Mouse (Mus musculus) G1E (cell line): Measurements from ENCODE around the gene Ripply2. TPM values are rescaled to one million over a fixed set of nuclear protein-coding genes. Genes with fewer than 3 reads are reported as not detected.
A peak's percentile ranks its signal among the peaks of the same experiment; 100 is the strongest.
"Not testable (repeated sequence)": the region's sequence is repeated elsewhere in the genome, so short reads cannot be mapped to it uniquely, and the experiment has no call there.

Experiments used
- ATAC-seq: 2 replicates; pipeline ENCODE4 v1.8.0; 2016; ENCODE audit warnings: mild to moderate bottlenecking; ENCODE audit not compliant: insufficient number of reproducible peaks, poor library complexity, low FRiP score, severe bottlenecking; ENCODE audit errors: extremely low read depth
- DNase-seq: peaks from one replicate; pipeline ENCODE4 v3.0.0; 2012; ENCODE audit warnings: low spot score
- H3K27me3 ChIP-seq: 2 replicates; pipeline ENCODE4 v1.6.1; 2012; ENCODE audit warnings: mild to moderate bottlenecking, low read length, inconsistent platforms; ENCODE audit not compliant: insufficient read depth
- H3K36me3 ChIP-seq: replicated peaks from 2 replicates; pipeline ENCODE3; 2012; ENCODE audit warnings: mild to moderate bottlenecking, inconsistent platforms
- H3K4me1 ChIP-seq: 2 replicates; pipeline ENCODE4 v1.6.1; 2012; ENCODE audit warnings: low read depth, low read length, inconsistent platforms, mixed read lengths; ENCODE audit not compliant: insufficient read depth
- H3K4me3 ChIP-seq: 2 replicates; pipeline ENCODE4 v1.5.1; 2012; ENCODE audit warnings: low read depth, mild to moderate bottlenecking, inconsistent platforms, low read length, moderate library complexity, mixed read lengths
- H3K9me3 ChIP-seq: replicated peaks from 2 replicates; pipeline ENCODE4 v1.6.1; 2012; ENCODE audit warnings: inconsistent platforms
- CTCF ChIP-seq: IDR thresholded peaks from 2 replicates; pipeline ENCODE4 v1.5.1; 2012; ENCODE audit warnings: low read depth, low read length, inconsistent platforms, mixed read lengths
- GATA1 ChIP-seq: IDR thresholded peaks from 2 replicates; pipeline ENCODE4 v1.6.1; 2012; ENCODE audit warnings: borderline replicate concordance, low read length, inconsistent platforms, mixed read lengths
- GATA2 ChIP-seq: IDR thresholded peaks from 2 replicates; pipeline ENCODE4 v1.6.1; 2012; ENCODE audit warnings: low read depth, low read length, inconsistent platforms, borderline replicate concordance
- POLR2AphosphoS5 ChIP-seq: IDR thresholded peaks from 2 replicates; pipeline ENCODE4 v1.6.1; 2012; ENCODE audit warnings: low read depth, low read length, inconsistent platforms; ENCODE audit not compliant: insufficient replicate concordance
- TAL1 ChIP-seq: conservative IDR thresholded peaks from 2 replicates; pipeline ENCODE4 v1.6.1; 2012; ENCODE audit warnings: low read depth, low read length, inconsistent platforms, mixed read lengths
- polyA plus RNA-seq: library from polyadenylated mRNA; stranded (reverse); fragments of >175 nt; gene quantifications from 2 replicates; pipeline ENCODE4 v1.2.3, GENCODE M21; 2012
- total RNA-seq, 2 experiments: library from RNA; stranded (forward) in 1 of 2; stranded (reverse) in 1 of 2; fragments of 200-1000 nt in 1 of 2; fragments of >200 nt in 1 of 2; fragmentation: Nextera tagmentation in 1 of 2; gene quantifications; 2 replicates each; pipeline ENCODE4 v1.2.3; 2014 to 2017

Ripply2 gene
- total RNA-seq (2014; fragmentation: Nextera tagmentation) (not detected in 2 replicates), total RNA-seq (2017) (not detected in 2 replicates), polyA plus RNA-seq (not detected in 2 replicates)

DNA sequence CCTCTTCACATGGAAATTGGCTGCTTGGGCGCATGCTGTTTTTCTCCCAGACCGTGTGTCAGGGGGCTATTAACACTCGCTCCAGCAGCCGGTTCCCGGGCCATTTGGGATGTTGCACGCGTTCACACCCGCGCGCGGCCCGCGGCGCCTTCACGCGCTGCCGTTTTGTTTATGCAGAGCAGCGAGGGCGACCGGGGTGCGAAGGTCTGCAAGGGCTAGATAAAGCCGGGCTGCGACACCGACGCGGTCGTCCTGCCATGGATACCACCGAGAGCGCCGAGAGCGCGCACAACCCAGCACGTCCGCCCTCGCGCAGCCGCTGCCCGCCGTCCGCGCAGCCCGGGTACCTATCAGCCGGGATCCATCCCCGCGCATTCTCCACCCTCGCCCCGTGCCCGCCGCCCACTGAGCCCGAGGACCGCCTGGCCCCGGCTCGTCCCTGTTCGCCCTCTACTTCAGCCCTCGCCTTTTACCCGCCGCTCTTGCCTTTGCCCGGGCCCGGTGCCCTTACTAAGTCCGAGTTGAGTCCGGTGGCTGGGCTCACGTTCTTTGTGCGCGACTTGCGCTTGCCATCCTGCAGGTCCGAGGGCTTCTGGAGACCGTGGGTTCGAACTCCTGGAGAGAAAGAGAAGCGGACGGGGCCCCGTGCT is at the start of gene Ripply2:
Ripply2 (plus strand) TSS at position 250 of the 650 bp plus-strand sequence.
- TF ChIP-seq TAL1 (no peak), GATA1 (no peak), POLR2AphosphoS5 (no peak), CTCF (no peak), GATA2 (no peak)
- ATAC-seq = no peak

DNA sequence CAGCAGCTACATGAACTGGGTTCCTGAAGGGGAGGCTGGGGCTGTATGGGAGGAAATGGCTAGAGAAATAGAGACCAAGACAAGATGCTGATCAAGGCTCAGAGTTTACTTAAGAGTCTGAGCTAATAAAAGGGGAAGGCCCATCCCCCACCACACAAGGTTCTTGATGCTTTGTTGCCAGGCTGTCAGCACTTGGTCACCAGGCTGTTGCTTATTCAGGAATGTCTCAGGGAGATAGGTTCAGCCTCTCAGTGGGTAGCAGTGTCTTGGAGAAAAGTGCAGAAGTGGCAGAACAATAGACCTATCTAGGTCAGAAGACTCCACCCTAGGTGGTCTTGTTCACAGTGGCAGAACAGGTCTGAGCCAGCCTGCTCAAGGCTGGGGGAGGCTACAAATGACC is 42.9 kb upstream of the Ripply2 start:
- not testable (repeated sequence) for H3K4me1 ChIP-seq, H3K27me3 ChIP-seq, H3K4me3 ChIP-seq

More for the DNA sequence above, at the start of gene Ripply2:
- no peak for DNase-seq
- H3K4me1 ChIP-seq = peaks cover 5% of the 10 kb centered on the region; the same call in 1 of the 2 replicates
- H3K27me3 ChIP-seq = peaks cover 25% of the 10 kb centered on the region
- peak within 1 kb of the TSS; percentile 27; the same call in 1 of the 2 replicates for H3K4me3 ChIP-seq
- peaks cover 4% of the 10 kb centered on the region for H3K9me3 ChIP-seq
- no peaks in the 10 kb centered on the region for H3K36me3 ChIP-seq

DNA sequence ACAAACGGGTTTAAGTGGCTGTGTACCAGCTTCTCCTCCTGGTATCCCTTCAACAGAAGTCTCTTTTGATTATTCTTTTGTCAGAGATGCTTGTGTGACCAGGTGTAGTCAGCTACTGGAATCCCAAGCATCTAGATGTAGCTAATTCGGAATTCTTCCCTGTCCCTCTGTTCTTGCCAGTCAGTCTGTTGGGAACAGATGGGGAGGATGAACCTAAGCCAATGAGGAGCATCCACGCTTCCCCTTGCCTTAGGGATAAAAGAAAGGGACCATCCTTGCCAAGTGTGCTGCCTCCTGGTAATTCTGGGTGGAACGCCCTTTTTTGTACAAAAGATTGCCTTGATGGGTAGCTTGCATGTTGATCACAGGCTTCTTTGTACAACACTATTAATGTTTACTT is 41.8 kb upstream of the Ripply2 start:
- ATAC-seq (no peak), DNase-seq (no peak)
- Histone ChIP-seq H3K9me3 (no peaks in the 10 kb centered on the region), H3K4me3 (no peak overlapping the region), H3K36me3 (no peaks in the 10 kb centered on the region), H3K4me1 (no peaks in the 10 kb centered on the region), H3K27me3 (no peaks in the 10 kb centered on the region)
- TF ChIP-seq GATA1 = no peak

More for the DNA sequence above, 42.9 kb upstream of the Ripply2 start:
- not testable (repeated sequence) for ATAC-seq, DNase-seq, H3K9me3 ChIP-seq, H3K36me3 ChIP-seq

DNA sequence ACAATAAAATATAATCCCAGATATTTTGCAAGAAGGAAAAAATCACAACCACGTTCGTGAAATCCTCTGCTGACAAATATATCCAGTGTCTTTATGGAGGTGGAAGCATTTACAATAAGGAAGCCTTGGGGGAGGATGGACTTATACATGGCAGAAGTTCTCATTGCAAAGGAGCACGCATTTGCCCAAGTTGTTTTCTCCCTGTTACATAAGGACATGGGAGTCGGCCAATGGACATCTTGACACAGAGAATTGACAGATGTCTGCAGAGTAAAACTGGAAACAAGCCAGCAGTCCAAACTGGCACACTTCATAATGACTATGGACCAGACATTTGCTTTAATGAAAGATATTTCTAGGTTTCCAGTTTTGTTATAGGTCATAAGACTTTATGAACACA is 38.4 kb upstream of the Ripply2 start:
- DNase-seq (no peak), ATAC-seq (no peak)
- Histone ChIP-seq H3K9me3 (no peaks in the 10 kb centered on the region), H3K4me3 (no peak overlapping the region), H3K36me3 (no peaks in the 10 kb centered on the region), H3K4me1 (peaks cover 9% of the 10 kb centered on the region), H3K27me3 (no peaks in the 10 kb centered on the region)
- TF ChIP-seq POLR2AphosphoS5 = no peak
- TF ChIP-seq TAL1 = no peak
- no peak for TF ChIP-seq GATA2
- no peak for TF ChIP-seq CTCF
- no peak for TF ChIP-seq GATA1

DNA sequence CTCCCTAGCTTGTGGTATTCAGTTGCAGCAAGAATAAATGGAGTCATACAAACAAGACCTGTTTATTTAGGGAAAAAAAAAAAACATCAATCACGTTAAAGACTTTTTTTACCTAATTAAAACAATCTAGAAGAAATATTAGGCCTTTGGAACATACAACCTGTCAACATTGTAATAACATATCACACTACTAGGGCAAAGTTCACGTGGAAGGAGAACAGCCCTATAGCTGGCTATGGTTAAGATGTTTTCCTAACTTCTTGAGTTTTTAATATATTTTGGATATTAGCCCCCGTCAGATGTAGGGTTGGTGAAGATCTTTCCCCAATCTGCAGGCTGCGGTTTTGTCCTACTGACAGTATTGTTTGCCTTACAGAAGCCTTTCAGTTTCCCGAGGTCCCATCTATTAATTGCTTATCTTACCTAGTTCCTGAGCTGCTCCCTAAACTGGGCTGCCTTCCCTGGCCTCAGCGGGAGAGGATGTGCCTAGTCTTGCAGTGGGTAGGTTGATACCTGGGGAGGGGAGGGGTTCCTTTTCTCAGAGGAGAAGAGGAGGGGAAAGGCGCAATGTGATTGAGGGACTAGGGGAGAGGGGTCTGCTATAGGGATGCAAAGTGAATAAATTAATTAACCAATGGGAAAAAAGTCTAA is 37.0 kb upstream of the Ripply2 start:
- no peak for DNase-seq

DNA sequence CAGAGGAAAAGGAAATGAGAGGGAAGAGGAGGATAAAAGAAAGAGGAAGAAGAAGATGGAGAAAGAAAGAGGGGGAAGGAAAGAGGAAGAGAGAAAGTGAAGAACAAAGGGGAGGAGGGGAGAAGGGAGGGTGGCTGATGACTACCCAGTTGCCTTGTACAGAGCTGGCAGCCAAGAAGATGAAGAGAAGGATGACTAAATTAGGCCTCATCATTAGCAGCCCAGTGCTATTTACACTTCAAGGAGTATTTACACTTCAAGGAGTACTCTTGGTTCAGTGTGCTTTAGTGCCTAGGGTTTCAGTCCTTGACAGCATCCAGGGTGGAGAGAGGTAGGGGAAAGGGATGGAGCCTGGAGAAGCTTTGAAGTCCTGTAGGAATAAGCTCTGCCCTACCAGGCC is 35.3 kb upstream of the Ripply2 start:
- H3K4me3 ChIP-seq = no peak overlapping the region
- ATAC-seq (no peak), DNase-seq (no peak)
- TF ChIP-seq POLR2AphosphoS5 (no peak), CTCF (no peak), GATA2 (no peak), GATA1 (no peak), TAL1 (no peak)
- no peaks in the 10 kb centered on the region for H3K27me3 ChIP-seq
- H3K9me3 ChIP-seq = no peaks in the 10 kb centered on the region
- no peaks in the 10 kb centered on the region for H3K36me3 ChIP-seq
- peaks cover 12% of the 10 kb centered on the region for H3K4me1 ChIP-seq

More for the DNA sequence above, 37.0 kb upstream of the Ripply2 start:
- Histone ChIP-seq H3K9me3 (no peaks in the 10 kb centered on the region), H3K4me3 (no peak overlapping the region), H3K4me1 (peaks cover 9% of the 10 kb centered on the region), H3K36me3 (no peaks in the 10 kb centered on the region), H3K27me3 (no peaks in the 10 kb centered on the region)
- TF ChIP-seq TAL1 (no peak), GATA2 (no peak), CTCF (no peak), GATA1 (no peak), POLR2AphosphoS5 (no peak)
- ATAC-seq = no peak
